Mouse (Mus musculus): ENCODE data around the gene Srrm1.

DNA sequence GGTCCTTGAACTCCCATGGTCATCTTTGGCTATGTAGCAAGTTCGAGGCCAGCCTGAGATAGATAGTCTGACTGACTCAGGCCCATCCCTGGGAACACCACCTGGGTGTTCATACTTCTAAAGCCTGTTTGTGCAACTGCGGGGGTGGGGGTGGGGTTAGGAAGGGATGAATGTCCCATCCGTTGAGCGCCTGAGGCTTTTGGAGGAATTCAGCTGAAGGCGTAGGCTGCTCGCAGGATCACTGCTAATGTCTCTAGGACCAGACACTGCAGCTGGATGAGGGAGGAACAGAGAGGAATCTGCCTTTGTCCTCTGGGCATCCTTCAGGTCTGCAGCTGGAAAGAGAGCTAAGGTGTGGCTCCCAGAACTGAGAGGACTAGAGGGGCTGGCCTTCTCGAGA lies 41.5 kb upstream of the Srrm1 start:
- TF ChIP-seq POLR2A (IDR thresholded peaks at IDR 0.05; ENCODE audit: borderline replicate concordance, low read depth, low read length), result no peak
- TF ChIP-seq CTCF (IDR thresholded peaks at IDR 0.05; ENCODE audit: low read depth, low read length), result no peak

Measured in bone marrow macrophage, adult 2 months (primary cell).